Mouse (Mus musculus) lung, adult 2 months (tissue): ENCODE measurements around the gene Lcn12.

Experiments used
- CTCF ChIP-seq: fragments of 200-500 bp; IDR thresholded peaks from 2 replicates; pipeline ENCODE4 v1.5.1; 2011; ENCODE audit warnings: mild to moderate bottlenecking, low read length, control low read depth; ENCODE audit not compliant: insufficient read depth
- POLR2A ChIP-seq: fragments of 200-500 bp; IDR thresholded peaks from 2 replicates; pipeline ENCODE4 v1.6.1; 2011; ENCODE audit warnings: low read depth, mild to moderate bottlenecking, control low read depth, low read length, borderline replicate concordance; ENCODE audit errors: extremely low read depth

GRCm38 (mm10) chr2:25452951-25453350 lies 40.8 kb downstream of the Lcn12 start:
- TF ChIP-seq CTCF (no peak), POLR2A (no peak)
